Mouse (Mus musculus) urinary bladder, adult 18-20 months (tissue): Measurements from ENCODE around the gene Gm10376.
"Not testable (repeated sequence)": the region's sequence is repeated elsewhere in the genome, so short reads cannot be mapped to it uniquely, and the experiment has no call there.

Source experiments
- DNase-seq, 2 experiments: peaks; one replicate each; pipeline ENCODE4 v3.0.0; 2022; ENCODE audit warnings: low spot score in 2 of 2, mixed read lengths in 2 of 2

Gm10376 gene

GRCm38 (mm10) chr14:43015528-43015927 lies at the start of gene Gm10376:
Gene Gm10376, minus strand, starts transcription at chr14:43015628.
- DNase-seq = not testable (repeated sequence)

- not testable (repeated sequence) for DNase-seq
Observed at GRCm38 (mm10) chr14:43060179-43060578, 44.8 kb upstream of the Gm10376 start.

GRCm38 (mm10) chr14:43058063-43058462 lies 42.6 kb upstream of the Gm10376 start:
- DNase-seq = not testable (repeated sequence)

- not testable (repeated sequence) for DNase-seq
Observed at GRCm38 (mm10) chr14:42993524-42993923, 21.9 kb downstream of the Gm10376 start, which contains the start of gene Gm8082. Gene Gm8082, minus strand, starts transcription at chr14:42993624.
